Mouse (Mus musculus) limb, embryonic 12.5 days (tissue): ENCODE data around the gene Pdk2. TPM values are rescaled to one million over a fixed set of nuclear protein-coding genes. Genes with fewer than 3 reads are reported as not detected.

Source experiments
- ATAC-seq: fragments of 200-750 bp; cut with Nextera tagmentation; 2 replicates; pipeline ENCODE4 v1.8.0; 2017; ENCODE audit warnings: low read depth, moderate TSS enrichment; ENCODE audit not compliant: insufficient number of reproducible peaks, insufficient read depth, low FRiP score, low TSS enrichment
- H3K27ac ChIP-seq: fragments of 300-500 bp; sonication (generic); 2 replicates; pipeline ENCODE4 v1.5.1; 2016; ENCODE audit warnings: mild to moderate bottlenecking, moderate library complexity
- H3K27me3 ChIP-seq: fragments of 300-500 bp; sonication (generic); 2 replicates; pipeline ENCODE4 v1.6.1; 2016; ENCODE audit warnings: mild to moderate bottlenecking, moderate library complexity
- H3K36me3 ChIP-seq: fragments of 300-500 bp; sonication (generic); 2 replicates; pipeline ENCODE4 v1.6.1; 2016; ENCODE audit warnings: mild to moderate bottlenecking, moderate library complexity
- H3K4me1 ChIP-seq: fragments of 300-500 bp; sonication (generic); replicated peaks from 2 replicates; pipeline ENCODE4 v1.6.1; 2016
- H3K4me2 ChIP-seq: fragments of 300-500 bp; sonication (generic); 2 replicates; pipeline ENCODE4 v1.6.1; 2016; ENCODE audit warnings: mild to moderate bottlenecking, moderate library complexity
- H3K4me3 ChIP-seq: fragments of 300-500 bp; sonication (generic); replicated peaks from 2 replicates; pipeline ENCODE4 v1.5.1; 2016; ENCODE audit warnings: mild to moderate bottlenecking
- H3K9ac ChIP-seq: fragments of 300-500 bp; sonication (generic); replicated peaks from 2 replicates; pipeline ENCODE4 v1.6.1; 2016; ENCODE audit warnings: mild to moderate bottlenecking, moderate library complexity
- H3K9me3 ChIP-seq: fragments of 300-500 bp; sonication (generic); 2 replicates; pipeline ENCODE4 v1.6.1; 2016; ENCODE audit warnings: mild to moderate bottlenecking, moderate library complexity
- WGBS: fragments of 180-500 bp; shearing (Covaris S2); methylation state at CpG from one replicate; pipeline ENCODE4 v1.1.7; 2016; 5-methylcytosine and 5-hydroxymethylcytosine counted together
- polyA plus RNA-seq: library from polyadenylated mRNA; unstranded; fragments of >200 nt; fragmentation: Nextera tagmentation; extraction: Ambion mirVana; gene quantifications from 2 replicates; pipeline ENCODE4 v1.2.1, GENCODE M21; 2016

The Pdk2 gene
- polyA plus RNA-seq, 1 experiment from 2014 or later: 21.9 TPM

DNA sequence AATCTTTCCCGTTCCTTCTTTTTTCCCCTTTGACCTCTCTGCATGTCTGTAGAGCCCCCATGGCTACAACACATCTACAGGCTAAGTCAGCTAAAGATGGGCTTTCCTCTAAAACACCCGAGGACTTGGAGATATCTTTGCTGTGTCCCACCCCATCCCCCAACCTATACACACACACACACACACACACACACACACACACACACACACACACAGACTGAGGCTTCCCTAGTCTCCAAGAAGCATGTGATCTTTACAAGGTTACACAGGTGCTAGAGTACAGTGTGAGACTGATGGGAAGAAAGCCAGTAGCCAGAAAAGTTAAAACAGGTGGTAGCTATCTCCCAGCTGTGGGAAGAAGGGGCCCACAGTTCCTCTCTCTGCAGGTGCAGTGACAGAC, 54.7 kb downstream of the Pdk2 start:
- ATAC-seq: no peak
- H3K27me3 ChIP-seq: no peaks in the 10 kb centered on the region
- no peaks in the 10 kb centered on the region for H3K9me3 ChIP-seq
- H3K27ac ChIP-seq: no peak overlapping the region
- WGBS: 74% methylated on average over 2 of the region's 2 CpGs
- peaks cover 33% of the 10 kb centered on the region for H3K4me1 ChIP-seq
- no peak overlapping the region for H3K9ac ChIP-seq
- H3K36me3 ChIP-seq: no peaks in the 10 kb centered on the region
- no peak overlapping the region for H3K4me3 ChIP-seq
- no peak overlapping the region for H3K4me2 ChIP-seq

GRCm38 (mm10) chr11:94985822-94986221, 55.3 kb downstream of the Pdk2 start:
- no peak for ATAC-seq

GRCm38 (mm10) chr11:94985140-94985539, 56.0 kb downstream of the Pdk2 start:
- H3K4me1 ChIP-seq: peaks cover 28% of the 10 kb centered on the region
- no peaks in the 10 kb centered on the region for H3K9me3 ChIP-seq
- no peaks in the 10 kb centered on the region for H3K36me3 ChIP-seq
- no peak overlapping the region for H3K4me3 ChIP-seq
- no peak overlapping the region for H3K27ac ChIP-seq
- no peaks in the 10 kb centered on the region for H3K27me3 ChIP-seq
- H3K9ac ChIP-seq: no peak overlapping the region
- no peak for ATAC-seq
- WGBS: 35% methylated on average over 1 of the region's 1 CpGs
- H3K4me2 ChIP-seq: no peak overlapping the region

More at GRCm38 (mm10) chr11:94985822-94986221, 55.3 kb downstream of the Pdk2 start:
- peaks cover 33% of the 10 kb centered on the region for H3K4me1 ChIP-seq
- WGBS: 76% methylated on average over 5 of the region's 5 CpGs
- H3K9ac ChIP-seq: no peak overlapping the region
- H3K36me3 ChIP-seq: no peaks in the 10 kb centered on the region
- H3K27me3 ChIP-seq: no peaks in the 10 kb centered on the region
- no peak overlapping the region for H3K27ac ChIP-seq
- no peaks in the 10 kb centered on the region for H3K9me3 ChIP-seq
- no peak overlapping the region for H3K4me3 ChIP-seq
- H3K4me2 ChIP-seq: no peak overlapping the region

- Histone ChIP-seq H3K9ac (no peak overlapping the region), H3K36me3 (no peaks in the 10 kb centered on the region), H3K4me2 (peak overlapping the region; percentile 55), H3K4me1 (peaks cover 14% of the 10 kb centered on the region; the same call in 1 of the 2 replicates), H3K27ac (no peak overlapping the region), H3K4me3 (peak overlapping the region; percentile 23; the same call in 1 of the 2 replicates), H3K27me3 (no peaks in the 10 kb centered on the region), H3K9me3 (no peaks in the 10 kb centered on the region)
- no peak for ATAC-seq
- WGBS: 79% methylated on average over 11 of the region's 11 CpGs
Observed at GRCm38 (mm10) chr11:94979462-94980179, 61.5 kb downstream of the Pdk2 start.

DNA sequence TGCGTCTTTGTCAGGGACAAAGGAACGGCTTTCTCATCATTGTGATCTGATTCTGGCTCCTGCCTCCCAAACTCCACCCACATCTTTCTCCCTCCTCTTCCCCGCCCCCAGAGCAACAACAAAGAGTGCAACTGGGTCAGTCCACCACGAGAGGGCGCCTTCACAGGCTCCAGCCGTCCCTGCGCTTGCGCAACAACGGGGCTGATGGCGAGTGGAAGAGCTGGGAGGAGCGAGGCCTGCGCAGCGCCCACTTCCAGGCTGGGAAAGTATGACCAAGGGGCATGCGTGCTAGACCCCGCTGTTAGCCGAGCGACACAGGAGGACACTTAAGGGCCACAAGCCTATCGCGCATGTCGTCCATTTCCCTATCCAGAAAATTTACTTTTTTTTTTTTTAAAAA, 62.2 kb downstream of the Pdk2 start:
- Histone ChIP-seq H3K9ac (peak overlapping the region; percentile 38; the same call in 1 of the 2 replicates), H3K4me3 (peak overlapping the region; percentile 23), H3K27ac (no peak overlapping the region), H3K27me3 (no peaks in the 10 kb centered on the region), H3K4me2 (peak overlapping the region; percentile 55), H3K4me1 (peaks cover 14% of the 10 kb centered on the region; the same call in 1 of the 2 replicates), H3K36me3 (no peaks in the 10 kb centered on the region), H3K9me3 (no peaks in the 10 kb centered on the region)
- WGBS: 0% methylated on average over 20 of the region's 20 CpGs
- ATAC-seq: peak; percentile 93

DNA sequence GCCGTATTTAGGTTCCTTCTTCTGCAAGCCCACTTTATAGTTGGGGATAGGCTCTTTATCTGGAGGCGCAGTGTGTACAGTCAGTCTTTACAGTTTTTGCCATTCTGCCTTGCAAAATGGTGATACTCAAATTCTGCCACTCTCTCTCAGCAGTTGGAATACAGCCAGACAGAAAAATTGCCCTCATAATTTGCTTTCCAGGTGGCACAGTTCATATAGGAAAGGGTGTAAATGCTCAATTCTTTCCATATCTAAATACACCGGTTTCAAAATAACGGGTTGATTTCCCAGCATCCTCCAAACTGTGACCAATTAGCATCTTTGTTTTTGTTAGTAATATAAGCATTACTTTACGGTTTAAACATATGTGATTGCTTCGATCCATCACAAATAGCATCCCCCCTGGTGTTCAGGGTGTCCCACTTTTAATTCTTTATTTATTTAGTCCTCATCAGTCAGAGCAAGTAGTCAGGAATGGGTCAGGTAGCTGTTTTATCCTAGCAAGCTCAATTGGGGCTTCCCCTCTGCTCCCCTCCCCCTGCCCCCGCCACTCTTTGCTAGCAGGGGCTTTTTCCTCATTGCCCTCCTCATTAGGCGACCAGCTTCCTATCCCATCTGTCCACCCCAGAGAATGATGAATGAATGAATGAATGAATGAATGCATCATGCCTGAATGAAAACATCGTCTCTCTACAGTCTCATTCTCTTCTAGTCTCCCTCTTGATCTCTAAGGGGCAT, 62.8 kb downstream of the Pdk2 start:
- Histone ChIP-seq H3K36me3 (no peaks in the 10 kb centered on the region), H3K27ac (no peak overlapping the region), H3K27me3 (no peaks in the 10 kb centered on the region), H3K4me1 (peaks cover 14% of the 10 kb centered on the region; the same call in 1 of the 2 replicates), H3K4me2 (peak overlapping the region; percentile 55), H3K4me3 (peak overlapping the region; percentile 23), H3K9me3 (no peaks in the 10 kb centered on the region), H3K9ac (peak overlapping the region; percentile 38; the same call in 1 of the 2 replicates)
- WGBS: 50% methylated on average over 9 of the region's 9 CpGs
- peak; percentile 26 for ATAC-seq

Other genes with a start within 250 kb of the Pdk2 start
- gene Col1a1, start 105.1 kb downstream of the Pdk2 start, polyA plus RNA-seq: 290 and 351 TPM in 2 replicates
- gene Hils1, start 73.8 kb downstream of the Pdk2 start, polyA plus RNA-seq: not detected in 2 replicates
- 2.8 and 3.0 TPM in 2 replicates for gene Sgca, start 65.0 kb downstream of the Pdk2 start, polyA plus RNA-seq
- gene Ppp1r9b, start 50.3 kb downstream of the Pdk2 start, polyA plus RNA-seq: 12.0 and 12.6 TPM in 2 replicates
- 34.6 and 37.7 TPM in 2 replicates for gene Samd14, start 31.5 kb downstream of the Pdk2 start, polyA plus RNA-seq
- 7.7 and 7.9 TPM in 2 replicates for gene Itga3, start 35.4 kb upstream of the Pdk2 start, polyA plus RNA-seq
- gene Dlx3, start 78.8 kb upstream of the Pdk2 start, polyA plus RNA-seq: 8.4 and 9.9 TPM in 2 replicates
- gene Dlx4, start 104.9 kb upstream of the Pdk2 start, polyA plus RNA-seq: 1.4 and 1.9 TPM in 2 replicates
- not detected in 2 replicates for gene Tac4, start 220.2 kb upstream of the Pdk2 start, polyA plus RNA-seq